Mouse (Mus musculus): ENCODE results near the gene Agpat3. TPM values are rescaled to one million over a fixed set of nuclear protein-coding genes. Genes with fewer than 3 reads are reported as not detected.

The Agpat3 gene
- polyA plus RNA-seq, 1 experiment from 2014 or later, result 69.9 TPM

DNA sequence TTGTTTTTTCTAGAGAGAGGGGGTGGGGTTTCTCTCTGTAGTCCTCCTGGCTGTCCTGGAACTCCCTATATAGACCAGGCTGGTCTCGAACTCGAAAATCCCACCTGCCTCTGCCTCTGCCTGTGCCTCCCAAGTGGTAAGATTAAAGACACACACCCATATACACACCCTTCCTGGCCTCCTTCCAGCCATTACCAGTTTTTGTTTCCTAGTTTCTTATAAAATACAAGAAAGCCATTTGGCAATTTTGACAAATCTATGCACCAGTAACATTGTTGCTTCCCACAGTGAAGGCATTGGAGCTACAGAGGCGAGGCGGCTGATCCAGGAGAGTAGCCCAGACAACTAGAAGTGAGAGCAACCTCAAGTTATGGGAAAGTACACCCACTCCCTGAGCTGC lies 6.0 kb upstream of the Agpat3 start:
- no peak overlapping the region for H3K27ac ChIP-seq (replicated peaks)
- H3K4me2 ChIP-seq (replicated peaks), result no peak overlapping the region
- H3K4me3 ChIP-seq, result no peak overlapping the region
- no peaks in the 10 kb centered on the region for H3K4me1 ChIP-seq
- no peaks in the 10 kb centered on the region for H3K9me3 ChIP-seq
- no peak overlapping the region for H3K9ac ChIP-seq (replicated peaks)
- no peaks in the 10 kb centered on the region for H3K27me3 ChIP-seq
- ATAC-seq (replicated peaks), result no peak
- WGBS, result 91% methylated on average over 4 of the region's 4 CpGs
- no peaks in the 10 kb centered on the region for H3K36me3 ChIP-seq

DNA sequence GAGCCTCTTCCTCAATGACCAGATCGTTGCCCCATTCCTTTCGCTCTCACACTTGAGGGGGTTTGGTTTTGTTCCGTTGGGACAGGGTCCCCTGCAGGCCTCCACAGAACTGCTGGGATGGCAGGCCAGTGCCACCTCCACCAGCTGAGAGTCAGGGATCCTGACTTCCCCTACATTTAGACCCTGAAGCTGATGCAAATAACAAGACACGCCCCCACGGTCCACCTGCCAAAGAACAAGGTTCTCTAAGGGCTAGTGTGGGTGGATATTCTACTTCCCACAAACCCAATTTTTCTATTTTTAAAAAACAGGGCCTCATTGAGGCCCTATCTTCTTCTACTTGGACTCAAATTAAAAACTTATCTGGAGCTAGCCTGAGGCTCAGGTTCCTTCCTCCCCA lies 5.5 kb upstream of the Agpat3 start:
- ATAC-seq (replicated peaks), result no peak
- no peaks in the 10 kb centered on the region for H3K9me3 ChIP-seq
- peaks cover 4% of the 10 kb centered on the region for H3K4me1 ChIP-seq
- 89% methylated on average over 5 of the region's 5 CpGs for WGBS
- H3K27me3 ChIP-seq, result no peaks in the 10 kb centered on the region
- no peak overlapping the region for H3K4me3 ChIP-seq
- no peaks in the 10 kb centered on the region for H3K36me3 ChIP-seq
- no peak overlapping the region for H3K4me2 ChIP-seq (replicated peaks)
- H3K9ac ChIP-seq (replicated peaks), result no peak overlapping the region
- H3K27ac ChIP-seq (replicated peaks), result no peak overlapping the region

DNA sequence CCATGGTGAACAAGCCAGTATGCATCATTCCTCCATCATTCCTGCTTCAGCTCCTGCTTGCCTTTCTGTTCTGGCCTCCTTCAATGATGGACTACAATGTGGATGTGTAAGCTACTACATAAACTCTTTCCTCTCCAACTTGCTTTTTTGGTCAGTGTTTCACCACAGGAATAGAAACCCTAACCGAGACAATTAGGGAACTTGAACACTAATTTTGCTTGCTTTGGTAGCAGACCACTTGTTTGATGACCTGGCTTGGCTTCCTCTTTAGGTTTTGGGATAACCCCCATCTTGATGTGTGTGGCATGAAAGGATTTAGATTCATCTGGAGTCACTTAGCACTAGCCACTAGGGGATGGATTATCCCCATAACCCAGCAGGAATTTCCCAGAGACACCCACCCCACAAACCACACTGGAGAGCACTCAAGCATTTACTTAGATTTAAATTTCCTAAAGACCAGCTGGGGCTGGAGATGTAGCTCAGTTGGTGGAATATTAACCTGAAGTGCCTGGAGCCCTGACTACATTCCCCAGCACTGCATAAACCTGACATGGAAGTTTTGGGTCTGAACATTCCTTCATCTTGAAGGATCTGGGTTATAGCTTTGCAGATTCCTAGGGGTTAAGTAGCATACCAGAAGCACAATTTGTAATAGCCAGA lies 3.8 kb upstream of the Agpat3 start:
- no peak overlapping the region for H3K27ac ChIP-seq (replicated peaks)
- no peak overlapping the region for H3K4me3 ChIP-seq
- no peaks in the 10 kb centered on the region for H3K9me3 ChIP-seq
- 78% methylated on average over 1 of the region's 1 CpGs for WGBS
- H3K36me3 ChIP-seq, result no peaks in the 10 kb centered on the region
- H3K9ac ChIP-seq (replicated peaks), result no peak overlapping the region
- no peak overlapping the region for H3K4me2 ChIP-seq (replicated peaks)
- ATAC-seq (replicated peaks), result no peak
- H3K4me1 ChIP-seq, result peaks cover 13% of the 10 kb centered on the region
- no peaks in the 10 kb centered on the region for H3K27me3 ChIP-seq

DNA sequence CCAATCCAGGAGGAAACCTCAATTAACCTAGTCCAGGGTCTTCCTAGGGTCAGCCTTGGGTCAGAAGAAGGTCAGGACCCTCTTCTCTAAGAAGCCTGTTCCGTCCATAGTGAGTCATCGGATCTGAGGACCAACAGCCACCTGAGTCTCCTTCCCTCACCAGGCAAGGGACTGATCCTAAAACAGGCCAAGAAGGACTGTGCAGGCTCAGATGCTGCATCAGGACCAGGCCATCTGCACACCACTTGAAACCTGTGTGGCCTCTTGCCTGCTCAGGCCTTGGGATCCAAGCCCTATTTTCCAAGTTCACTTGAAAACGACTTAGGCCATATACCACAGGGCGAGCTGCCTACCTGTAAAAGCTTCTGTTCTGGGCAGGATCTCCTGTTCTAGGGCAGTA lies 907 bp upstream of the Agpat3 start:
- no peak for ATAC-seq (replicated peaks)
- H3K9ac ChIP-seq (replicated peaks), result peak overlapping the region; percentile 99; the same call in 1 of the 2 replicates
- H3K27me3 ChIP-seq, result no peaks in the 10 kb centered on the region
- H3K4me3 ChIP-seq, result no peak overlapping the region
- no peaks in the 10 kb centered on the region for H3K9me3 ChIP-seq
- H3K4me1 ChIP-seq, result peaks cover 33% of the 10 kb centered on the region
- no peaks in the 10 kb centered on the region for H3K36me3 ChIP-seq
- H3K27ac ChIP-seq (replicated peaks), result no peak overlapping the region
- no peak overlapping the region for H3K4me2 ChIP-seq (replicated peaks)
- WGBS, result 73% methylated on average over 4 of the region's 4 CpGs

DNA sequence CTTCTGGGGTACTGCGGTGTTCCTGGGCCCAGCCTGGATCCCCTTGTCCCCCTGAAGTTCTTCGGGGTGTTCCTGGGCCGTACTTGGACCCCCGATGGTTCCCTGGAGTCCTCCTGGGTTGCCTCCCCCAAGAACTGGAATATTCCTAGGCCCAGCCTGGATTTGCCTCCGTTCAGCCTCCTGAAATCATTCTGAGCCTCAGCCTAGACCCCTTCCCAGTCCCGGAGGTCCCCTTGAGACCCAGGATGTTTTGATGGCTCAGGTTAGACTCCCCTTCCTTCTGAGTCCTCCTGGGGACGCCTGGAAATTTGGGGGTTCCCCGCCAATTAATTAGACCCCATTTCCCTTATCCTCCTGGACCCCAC lies 359 bp upstream of the Agpat3 start:
- Histone ChIP-seq H3K4me3 (peak overlapping the region; percentile 99), H3K9ac (replicated peaks) (peak overlapping the region; percentile 99), H3K36me3 (no peaks in the 10 kb centered on the region), H3K27ac (replicated peaks) (peak overlapping the region; percentile 72), H3K4me1 (peaks cover 33% of the 10 kb centered on the region), H3K27me3 (no peaks in the 10 kb centered on the region), H3K4me2 (replicated peaks) (peak overlapping the region; percentile 82), H3K9me3 (no peaks in the 10 kb centered on the region)
- ATAC-seq (replicated peaks), result no peak; the same call in 1 of the 2 replicates
- WGBS, result 15% methylated on average over 8 of the region's 8 CpGs

DNA sequence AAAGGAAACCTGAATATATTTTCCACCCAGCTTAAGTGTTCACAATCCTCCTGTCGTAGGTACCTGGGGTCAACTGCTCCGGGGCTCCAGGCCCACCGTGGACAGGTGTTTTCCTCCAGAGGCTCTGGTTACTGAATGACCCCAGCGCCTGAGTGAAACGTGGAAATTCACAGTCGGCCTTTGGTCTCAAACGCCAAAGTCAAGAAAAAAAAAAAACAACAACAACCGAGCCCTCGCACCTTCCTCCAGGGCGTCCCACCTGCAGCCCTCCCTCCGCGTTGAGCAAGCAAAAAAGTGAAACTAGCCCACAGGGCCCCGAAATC lies 764 bp downstream of the Agpat3 start:
- Histone ChIP-seq H3K4me3 (peak overlapping the region; percentile 99), H3K4me2 (replicated peaks) (peak overlapping the region; percentile 82), H3K27ac (replicated peaks) (peak overlapping the region; percentile 72; the same call in 1 of the 2 replicates), H3K27me3 (no peaks in the 10 kb centered on the region), H3K9ac (replicated peaks) (peak overlapping the region; percentile 99), H3K36me3 (no peaks in the 10 kb centered on the region), H3K9me3 (no peaks in the 10 kb centered on the region), H3K4me1 (peaks cover 33% of the 10 kb centered on the region)
- WGBS, result 2% methylated on average over 13 of the region's 13 CpGs
- ATAC-seq (replicated peaks), result no peak

DNA sequence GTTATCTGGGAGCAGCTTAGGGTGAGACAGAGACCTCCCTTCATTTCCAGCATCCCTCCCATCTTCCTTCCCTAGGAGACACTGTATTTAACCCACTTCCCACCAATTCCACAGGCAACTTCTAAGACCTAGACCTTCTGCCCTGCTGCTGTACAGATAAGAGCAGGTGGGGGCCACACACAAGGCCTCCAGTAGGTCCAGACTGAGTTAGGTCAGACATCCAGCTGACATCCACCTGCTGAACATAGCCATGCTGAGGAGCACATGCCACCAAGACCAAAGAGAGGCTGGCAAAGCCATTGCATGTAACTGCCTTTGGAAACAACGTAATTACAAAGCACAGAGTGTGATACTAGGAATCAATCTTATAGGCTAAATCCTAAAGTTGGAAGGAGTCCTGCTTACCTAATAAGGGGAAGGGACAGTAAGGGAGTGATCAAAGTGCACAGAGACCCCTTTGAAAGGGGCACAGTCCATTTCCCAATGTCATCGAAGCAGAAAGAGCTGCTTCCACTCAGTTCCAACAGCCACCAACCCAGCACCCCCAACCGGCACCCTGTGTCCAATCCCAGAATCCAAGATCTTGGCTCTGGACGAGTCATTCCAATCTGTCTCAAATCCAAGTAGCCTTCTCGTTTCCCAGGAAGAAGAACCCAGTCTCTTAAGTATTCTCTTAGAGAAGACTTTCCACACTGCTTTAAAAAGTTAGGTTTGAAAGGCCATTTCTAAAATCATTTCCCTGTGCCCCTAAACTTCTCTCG lies 1.3 kb downstream of the Agpat3 start:
- H3K27me3 ChIP-seq, result no peaks in the 10 kb centered on the region
- peak overlapping the region; percentile 99 for H3K4me3 ChIP-seq
- H3K4me1 ChIP-seq, result peaks cover 33% of the 10 kb centered on the region
- no peak for ATAC-seq (replicated peaks)
- WGBS, result 17% methylated on average over 6 of the region's 6 CpGs
- no peaks in the 10 kb centered on the region for H3K9me3 ChIP-seq
- H3K9ac ChIP-seq (replicated peaks), result peak overlapping the region; percentile 99
- H3K27ac ChIP-seq (replicated peaks), result no peak overlapping the region
- peak overlapping the region; percentile 82 for H3K4me2 ChIP-seq (replicated peaks)
- H3K36me3 ChIP-seq, result no peaks in the 10 kb centered on the region

DNA sequence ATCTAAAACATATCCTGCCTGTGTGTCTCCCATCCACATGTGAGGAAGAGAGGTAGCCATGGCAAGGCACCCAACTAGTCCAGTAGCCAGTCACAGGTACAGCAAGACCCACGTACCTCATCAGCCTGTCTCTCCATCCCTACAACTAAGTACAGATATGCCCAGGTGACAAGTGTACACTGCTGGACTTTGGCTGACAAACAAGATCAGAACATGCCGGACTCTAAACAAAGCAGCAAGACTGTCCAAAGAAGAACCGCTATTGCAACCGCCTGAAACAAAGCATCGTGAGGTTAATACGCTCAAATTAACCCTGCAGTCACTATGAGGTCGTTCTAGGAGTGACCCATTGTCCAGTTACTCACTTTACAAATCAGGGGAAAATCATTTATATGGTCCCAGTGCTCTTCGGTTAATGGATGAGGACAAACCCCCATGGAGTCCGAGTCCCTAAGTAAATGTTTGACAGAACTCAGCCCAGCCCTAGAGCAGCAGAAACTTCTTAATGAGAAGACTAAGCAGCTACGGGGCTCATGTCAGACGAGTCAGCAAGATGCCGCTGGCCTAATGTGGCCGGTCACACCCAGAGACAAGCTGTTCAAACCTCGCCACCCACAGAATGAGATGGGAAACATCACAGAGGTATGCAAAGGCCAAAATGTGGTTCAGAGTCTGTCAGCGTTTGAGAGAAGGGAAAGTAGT lies 2.7 kb downstream of the Agpat3 start:
- Histone ChIP-seq H3K4me3 (no peak overlapping the region), H3K27ac (replicated peaks) (no peak overlapping the region), H3K9me3 (no peaks in the 10 kb centered on the region), H3K36me3 (no peaks in the 10 kb centered on the region), H3K4me2 (replicated peaks) (no peak overlapping the region), H3K4me1 (peaks cover 33% of the 10 kb centered on the region), H3K9ac (replicated peaks) (no peak overlapping the region), H3K27me3 (no peaks in the 10 kb centered on the region)
- WGBS, result 74% methylated on average over 15 of the region's 15 CpGs
- ATAC-seq (replicated peaks), result no peak

DNA sequence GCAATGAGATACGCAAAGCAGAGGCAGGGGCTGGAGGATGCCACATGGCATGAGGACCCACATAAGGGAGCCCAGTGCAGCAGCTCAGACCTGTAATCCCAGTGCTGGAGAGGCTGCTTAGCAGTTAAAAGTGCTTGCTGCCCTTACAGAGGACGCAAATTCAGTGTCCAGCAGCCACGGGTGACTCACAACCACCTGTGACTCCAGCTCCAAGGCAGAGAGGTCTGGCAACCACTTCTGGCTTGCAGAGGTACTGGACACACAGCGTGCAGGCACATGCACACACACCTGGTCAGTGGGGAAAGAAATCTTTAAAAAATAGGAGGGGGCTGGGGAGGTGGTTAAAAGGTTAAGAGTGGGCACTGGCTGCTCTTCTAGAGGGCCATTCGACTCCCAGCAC lies 4.1 kb downstream of the Agpat3 start:
- Histone ChIP-seq H3K4me1 (peaks cover 33% of the 10 kb centered on the region), H3K4me3 (no peak overlapping the region), H3K4me2 (replicated peaks) (no peak overlapping the region), H3K36me3 (no peaks in the 10 kb centered on the region), H3K9me3 (no peaks in the 10 kb centered on the region), H3K9ac (replicated peaks) (no peak overlapping the region), H3K27me3 (no peaks in the 10 kb centered on the region), H3K27ac (replicated peaks) (no peak overlapping the region)
- ATAC-seq (replicated peaks), result no peak
- WGBS, result 91% methylated on average over 5 of the region's 5 CpGs

DNA sequence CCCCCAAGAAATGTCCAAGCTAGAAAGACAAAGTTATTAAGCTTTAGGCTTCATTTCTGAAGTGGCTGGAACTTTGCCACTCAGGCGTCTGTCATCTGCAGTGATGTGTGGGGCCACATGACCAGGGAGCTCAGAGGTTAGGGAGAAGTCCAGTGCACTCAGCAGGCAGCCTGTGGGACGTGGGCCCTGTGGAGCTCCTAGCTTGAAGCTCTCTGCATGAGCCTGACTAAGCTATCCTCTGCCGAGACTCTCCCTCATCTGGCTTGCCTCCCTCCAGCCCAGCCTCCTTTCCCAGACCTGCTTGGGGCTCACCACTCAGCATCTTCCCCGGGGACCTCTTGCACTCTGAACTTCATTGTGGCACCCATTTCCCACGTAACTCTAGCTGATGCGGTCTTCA lies 4.8 kb downstream of the Agpat3 start:
- no peaks in the 10 kb centered on the region for H3K36me3 ChIP-seq
- H3K4me3 ChIP-seq, result no peak overlapping the region
- H3K27me3 ChIP-seq, result no peaks in the 10 kb centered on the region
- no peak for ATAC-seq (replicated peaks)
- H3K4me2 ChIP-seq (replicated peaks), result no peak overlapping the region
- no peak overlapping the region for H3K9ac ChIP-seq (replicated peaks)
- H3K27ac ChIP-seq (replicated peaks), result no peak overlapping the region
- peaks cover 27% of the 10 kb centered on the region for H3K4me1 ChIP-seq
- H3K9me3 ChIP-seq, result no peaks in the 10 kb centered on the region
- WGBS, result 72% methylated on average over 6 of the region's 6 CpGs

DNA sequence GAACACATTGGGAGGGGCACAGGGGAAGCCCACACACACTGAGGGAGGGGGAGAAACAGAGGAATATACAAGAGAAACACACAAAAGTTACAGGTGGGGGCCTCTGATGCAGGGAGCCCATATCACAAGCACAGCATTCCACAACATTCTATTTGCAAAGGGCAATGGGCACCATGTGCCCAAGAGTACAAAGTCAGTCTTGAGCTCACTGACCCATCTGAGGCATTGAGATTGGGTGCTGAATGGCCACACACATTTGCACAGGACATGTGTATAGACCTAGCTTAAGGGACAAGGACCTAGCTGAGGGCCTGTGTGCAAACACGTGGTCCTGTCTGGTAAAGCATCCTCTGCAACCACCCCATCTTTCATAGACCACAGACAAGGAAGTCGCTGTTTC lies 6.8 kb downstream of the Agpat3 start:
- no peak for ATAC-seq (replicated peaks)
- H3K36me3 ChIP-seq, result no peaks in the 10 kb centered on the region

DNA sequence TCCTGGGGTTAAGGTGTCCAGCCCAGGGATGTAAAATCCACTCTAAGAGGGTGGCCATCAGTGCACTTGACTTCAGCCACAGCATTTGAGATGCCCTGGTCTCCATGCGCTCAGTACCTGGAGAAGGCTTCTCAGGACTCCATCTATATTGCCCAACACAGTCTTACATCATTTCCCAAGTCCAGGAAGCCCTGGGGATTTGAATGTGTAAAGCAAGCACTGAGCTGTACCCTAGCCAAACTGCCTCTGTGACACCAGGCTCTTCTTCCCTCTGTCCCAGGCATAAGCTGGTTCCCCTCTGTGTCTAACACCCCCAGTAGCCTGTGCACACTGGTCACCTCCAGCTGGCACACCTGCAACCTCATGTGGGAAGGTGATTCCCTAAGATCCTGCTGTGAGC lies 10.2 kb downstream of the Agpat3 start:
- no peak overlapping the region for H3K9ac ChIP-seq (replicated peaks)
- no peak overlapping the region for H3K4me3 ChIP-seq
- no peak overlapping the region for H3K27ac ChIP-seq (replicated peaks)
- no peaks in the 10 kb centered on the region for H3K9me3 ChIP-seq
- no peaks in the 10 kb centered on the region for H3K4me1 ChIP-seq
- H3K27me3 ChIP-seq, result no peaks in the 10 kb centered on the region
- no peak overlapping the region for H3K4me2 ChIP-seq (replicated peaks)
- 100% methylated on average over 1 of the region's 1 CpGs for WGBS
- no peaks in the 10 kb centered on the region for H3K36me3 ChIP-seq
- ATAC-seq (replicated peaks), result no peak

More for the DNA sequence above, 6.8 kb downstream of the Agpat3 start:
- Histone ChIP-seq H3K9me3 (no peaks in the 10 kb centered on the region), H3K27me3 (no peaks in the 10 kb centered on the region), H3K4me1 (peaks cover 15% of the 10 kb centered on the region), H3K9ac (replicated peaks) (no peak overlapping the region), H3K4me2 (replicated peaks) (no peak overlapping the region), H3K4me3 (no peak overlapping the region), H3K27ac (replicated peaks) (no peak overlapping the region)
- 88% methylated on average over 2 of the region's 2 CpGs for WGBS

All from forebrain, embryonic 15.5 days (tissue).